Mouse (Mus musculus): ENCODE results near the gene Pelo.

Pelo gene

DNA sequence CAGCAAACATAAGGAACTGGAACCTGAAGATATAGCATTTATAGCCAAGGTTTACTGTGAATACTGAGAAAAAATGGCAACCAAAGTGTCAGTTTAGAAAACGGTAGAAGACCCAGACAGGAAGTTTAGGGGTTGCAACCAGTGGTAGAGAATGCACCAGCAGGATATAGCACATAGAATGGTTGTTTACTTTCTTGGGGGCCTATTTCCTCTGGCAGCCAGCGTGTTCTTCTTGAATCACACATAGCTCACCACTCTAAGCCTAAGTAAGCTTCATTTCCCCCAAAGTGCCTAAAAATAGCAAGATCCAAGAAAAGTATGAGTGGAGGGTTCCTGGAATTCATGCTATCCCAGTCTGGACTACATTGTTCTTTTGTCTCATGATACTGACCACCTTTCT, 47.3 kb downstream of the Pelo start:
- Histone ChIP-seq H3K4me1 (replicated peaks; ENCODE audit: low read depth, low read length) (no peaks in the 10 kb centered on the region), H3K27me3 (ENCODE audit: insufficient read depth, low read length) (no peaks in the 10 kb centered on the region), H3K36me3 (ENCODE audit: insufficient read depth, low read length) (no peaks in the 10 kb centered on the region), H3K4me3 (replicated peaks; ENCODE audit: low read length) (no peak overlapping the region), H3K9me3 (ENCODE audit: low read length) (no peaks in the 10 kb centered on the region)
- TF ChIP-seq CTCF (conservative IDR thresholded peaks at IDR 0.05; ENCODE audit: low read length) = no peak

All from E14TG2a.4 (cell line).